Mouse (Mus musculus): ENCODE results near the gene Aym1. TPM values are rescaled to one million over a fixed set of nuclear protein-coding genes. Genes with fewer than 3 reads are reported as not detected.
"Not testable (repeated sequence)": the region's sequence is repeated elsewhere in the genome, so short reads cannot be mapped to it uniquely, and the experiment has no call there.

Aym1 gene
- total RNA-seq, 4 experiments from 2014 or later: not detected

- DNase-seq: no peak
These were observed 2.8 kb upstream of the Aym1 start for GRCm38 (mm10) chr5:113354311-113354710.

DNA sequence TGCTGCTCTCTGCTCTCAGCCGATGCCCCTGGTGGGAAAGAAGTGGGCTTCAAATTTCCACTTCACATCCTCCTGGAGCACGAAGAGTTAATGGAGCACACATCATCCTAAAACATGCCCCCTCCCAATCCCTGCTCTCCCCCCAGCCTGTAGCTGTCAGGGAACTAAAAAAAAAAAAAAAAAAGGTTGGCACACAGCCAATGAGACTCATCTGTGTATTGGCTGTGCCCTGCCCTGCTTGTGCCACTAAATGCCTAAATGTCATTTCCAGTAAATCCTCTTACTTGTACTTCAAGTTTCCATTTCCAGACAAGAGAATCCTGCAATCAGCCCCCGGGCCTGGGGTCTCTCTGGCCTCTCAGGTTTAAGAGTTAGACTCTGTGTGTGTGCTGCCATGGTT lies 562 bp downstream of the Aym1 start:
- DNase-seq: no peak

DNA sequence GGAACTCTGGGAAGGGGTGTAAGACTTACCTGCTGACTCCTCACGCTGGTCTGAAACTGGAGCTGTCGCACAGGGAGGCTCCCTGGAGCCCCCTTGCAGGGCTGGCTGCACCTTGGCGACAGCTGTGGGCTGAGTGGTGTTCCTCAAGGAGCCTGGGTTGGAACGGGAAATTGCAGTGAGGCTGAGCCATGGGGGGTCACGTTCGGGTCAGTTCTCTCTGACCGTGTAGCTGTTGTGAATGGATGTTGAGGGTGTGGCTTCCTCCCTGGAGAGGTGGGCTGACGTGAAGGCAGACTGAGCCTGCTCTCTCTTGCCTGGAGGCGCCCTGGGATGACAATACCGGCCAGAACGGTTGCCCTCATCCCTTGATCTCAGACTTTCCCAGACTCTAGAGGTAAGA lies 1.7 kb downstream of the Aym1 start:
- no peak for DNase-seq

DNA sequence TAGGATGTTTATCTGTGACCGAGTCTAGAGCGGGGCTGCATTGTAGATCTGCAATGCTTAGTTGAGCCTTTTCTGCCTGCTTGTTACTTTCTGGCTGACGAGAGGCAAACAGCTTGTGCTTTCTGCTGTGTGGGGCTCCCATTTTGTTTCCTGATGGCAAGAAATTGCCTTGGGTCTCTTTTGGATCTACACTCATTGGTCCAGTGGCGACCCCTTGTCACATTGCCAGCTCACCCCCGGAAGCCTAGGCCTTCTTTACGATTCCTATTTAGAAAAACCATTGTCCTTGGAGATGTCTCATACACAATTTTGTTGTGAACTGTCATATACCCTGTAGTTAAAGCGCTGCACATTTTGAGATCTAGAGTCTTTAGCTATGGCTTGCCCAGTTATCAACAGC lies 4.2 kb downstream of the Aym1 start:
- no peak for DNase-seq

GRCm38 (mm10) chr5:113362258-113362996 lies 5.3 kb downstream of the Aym1 start:
- no peak for DNase-seq

DNA sequence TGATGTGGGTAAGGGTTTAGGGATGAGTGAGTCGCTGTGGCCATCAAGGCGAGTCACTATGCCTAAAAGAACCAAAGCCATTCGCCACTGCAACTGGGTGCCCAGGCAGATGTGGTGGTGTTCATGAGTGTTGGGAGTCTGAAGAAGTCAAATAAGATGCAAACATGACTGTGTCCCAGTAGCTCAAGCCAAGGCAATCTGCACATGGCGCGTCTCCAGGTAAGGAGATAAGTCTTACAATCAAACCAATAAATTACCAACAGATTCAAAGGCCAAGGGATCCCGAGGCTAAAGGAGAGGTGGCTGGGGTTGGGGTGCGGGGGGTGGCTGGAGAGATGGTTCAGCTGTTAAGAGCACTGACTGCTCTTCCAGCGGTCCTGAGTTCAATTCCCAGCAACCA lies 6.1 kb downstream of the Aym1 start:
- no peak for DNase-seq

GRCm38 (mm10) chr5:113365921-113366320 lies 8.8 kb downstream of the Aym1 start:
- DNase-seq: peak; percentile 38

GRCm38 (mm10) chr5:113367726-113368125 lies 10.6 kb downstream of the Aym1 start:
- DNase-seq: not testable (repeated sequence)

- DNase-seq: no peak
These were observed 12.3 kb downstream of the Aym1 start for GRCm38 (mm10) chr5:113369262-113369868.

DNA sequence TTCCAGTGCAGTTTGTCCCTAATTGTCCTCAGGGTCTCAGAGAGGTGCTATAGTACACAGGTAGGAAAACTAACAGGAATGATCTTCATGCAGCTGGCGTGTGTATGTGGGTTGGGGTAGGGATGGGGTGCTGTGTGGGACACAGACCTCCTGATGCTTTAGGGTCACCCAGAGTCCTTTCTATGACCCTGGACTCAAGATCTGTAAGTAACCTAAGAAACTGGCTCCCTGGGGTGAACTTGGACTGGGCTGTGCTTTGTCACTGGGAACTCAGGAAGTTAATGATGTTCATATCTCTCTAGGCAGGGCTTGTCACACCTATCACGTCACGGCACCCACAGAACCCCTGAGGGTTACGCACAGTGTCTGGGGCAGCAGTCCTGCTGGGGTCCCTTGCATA lies 15.4 kb downstream of the Aym1 start:
- no peak for DNase-seq

DNA sequence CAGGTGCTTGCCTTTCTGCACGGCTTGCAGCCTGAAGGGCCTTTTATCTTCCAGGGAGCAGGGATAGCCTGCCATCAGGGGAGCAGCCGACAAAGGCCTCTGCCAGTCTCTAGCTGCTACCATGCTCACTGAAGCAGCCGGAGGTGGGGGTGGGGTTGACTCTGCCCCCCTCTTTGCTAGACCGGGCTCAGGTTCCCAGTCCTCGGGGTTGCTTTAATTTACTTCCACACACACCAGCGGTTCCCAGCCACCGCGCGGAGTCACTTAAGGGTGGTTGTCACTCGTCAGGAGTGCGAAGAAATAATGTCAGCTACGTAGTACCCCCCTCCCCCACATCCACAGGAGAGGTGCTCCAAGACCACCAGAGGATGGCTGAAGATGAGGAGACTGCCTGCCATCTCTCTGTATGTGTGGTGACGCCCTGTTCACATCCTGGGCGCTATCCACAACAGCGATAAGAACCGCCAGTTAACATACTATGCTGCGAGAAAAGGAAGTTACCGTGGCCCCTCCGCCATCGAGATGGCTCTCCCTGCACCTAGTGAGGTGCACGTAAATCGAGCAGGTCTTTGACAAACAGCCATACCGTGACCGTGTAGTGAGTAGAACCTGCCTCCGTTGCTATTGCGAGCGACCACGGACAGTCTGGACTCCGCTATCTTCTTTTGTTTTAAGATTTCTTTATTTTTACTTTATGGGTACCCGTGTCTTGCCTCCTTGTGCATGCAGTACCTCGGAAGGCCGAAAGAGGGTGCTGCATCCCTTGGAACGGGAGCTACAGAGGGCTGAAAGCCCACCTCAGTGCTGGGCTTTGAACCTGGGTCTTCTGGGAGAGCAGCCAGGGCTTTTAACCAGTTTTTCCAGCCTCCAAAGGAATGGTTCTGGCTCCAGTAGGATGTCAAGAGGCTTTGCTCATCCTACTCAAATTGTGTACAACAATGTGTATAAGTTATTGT lies 16.2 kb downstream of the Aym1 start:
- DNase-seq: no peak

- no peak for DNase-seq
These were observed 17.2 kb downstream of the Aym1 start for GRCm38 (mm10) chr5:113374290-113374689.

GRCm38 (mm10) chr5:113375783-113376182 lies 18.7 kb downstream of the Aym1 start:
- DNase-seq: no peak

- no peak for DNase-seq
These were observed 19.2 kb downstream of the Aym1 start for GRCm38 (mm10) chr5:113376292-113376691.

GRCm38 (mm10) chr5:113379416-113379815 lies 22.3 kb downstream of the Aym1 start:
- no peak for DNase-seq

GRCm38 (mm10) chr5:113380553-113380952 lies 23.5 kb downstream of the Aym1 start:
- DNase-seq: no peak

DNA sequence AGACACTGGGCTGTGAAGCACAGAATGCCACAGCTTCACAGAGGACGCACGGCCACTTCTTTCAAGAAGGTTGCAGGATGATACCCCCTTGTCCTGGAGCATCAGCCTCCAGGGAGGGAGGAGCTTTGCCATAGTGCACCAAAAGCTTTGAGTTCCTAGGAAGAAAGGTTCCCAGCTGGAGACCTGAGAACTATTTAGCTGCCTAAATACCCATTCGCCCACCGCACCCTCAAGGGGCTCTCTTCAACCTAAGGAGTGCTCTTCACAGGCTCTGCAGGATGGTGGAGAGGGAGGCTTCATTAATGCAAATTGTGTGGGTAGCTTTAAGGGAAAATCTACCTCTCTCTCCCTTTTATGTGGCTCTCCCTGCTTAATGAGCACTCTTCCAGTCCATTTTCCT lies 25.5 kb downstream of the Aym1 start:
- no peak for DNase-seq

- no peak for DNase-seq
These were observed 36.7 kb downstream of the Aym1 start for GRCm38 (mm10) chr5:113393766-113394165.

- no peak for DNase-seq
These were observed 39.3 kb downstream of the Aym1 start for GRCm38 (mm10) chr5:113396286-113396934.

DNA sequence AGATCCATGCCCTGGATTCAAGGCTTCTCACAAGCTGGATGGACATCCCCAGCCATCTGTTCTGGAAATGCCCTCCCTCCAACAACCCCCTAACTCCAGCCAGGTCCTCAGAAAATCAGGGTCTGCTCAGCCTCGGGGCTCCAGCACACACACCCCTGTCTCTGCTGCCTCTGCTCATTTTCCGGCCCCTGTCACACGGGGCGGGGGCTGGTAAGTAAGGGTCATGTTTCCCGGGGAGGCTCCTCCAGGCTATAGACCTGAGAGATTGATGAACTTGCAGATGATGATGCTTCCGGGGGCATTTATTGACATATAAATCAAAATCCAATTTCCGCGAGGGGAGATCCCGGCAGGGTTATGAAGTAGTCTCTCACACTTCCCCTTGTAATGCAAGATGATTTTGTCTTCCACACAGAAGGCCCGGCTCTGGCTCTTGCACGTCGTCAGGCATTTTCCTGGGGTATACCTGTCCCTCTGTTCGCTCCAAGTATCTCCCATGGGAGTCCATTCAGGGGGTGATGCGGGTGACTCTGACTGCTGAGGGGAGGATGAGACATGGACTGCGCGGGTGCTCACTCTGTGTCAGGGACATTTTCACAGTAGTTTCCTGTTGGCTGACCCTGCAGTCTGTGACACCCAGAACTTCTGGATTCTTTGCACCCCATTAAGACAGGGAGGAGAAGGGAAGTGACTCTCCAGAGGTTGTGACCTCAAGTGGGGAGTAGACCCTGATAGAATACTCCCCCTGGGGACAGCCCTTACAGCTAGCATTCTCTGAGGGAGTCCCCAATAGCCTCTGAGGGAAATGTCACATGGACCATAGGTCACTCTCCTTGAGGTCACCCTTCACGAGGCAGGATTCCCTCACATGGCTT lies 40.6 kb downstream of the Aym1 start:
- no peak for DNase-seq

GRCm38 (mm10) chr5:113402702-113403101 lies 45.6 kb downstream of the Aym1 start:
- DNase-seq: no peak

DNA sequence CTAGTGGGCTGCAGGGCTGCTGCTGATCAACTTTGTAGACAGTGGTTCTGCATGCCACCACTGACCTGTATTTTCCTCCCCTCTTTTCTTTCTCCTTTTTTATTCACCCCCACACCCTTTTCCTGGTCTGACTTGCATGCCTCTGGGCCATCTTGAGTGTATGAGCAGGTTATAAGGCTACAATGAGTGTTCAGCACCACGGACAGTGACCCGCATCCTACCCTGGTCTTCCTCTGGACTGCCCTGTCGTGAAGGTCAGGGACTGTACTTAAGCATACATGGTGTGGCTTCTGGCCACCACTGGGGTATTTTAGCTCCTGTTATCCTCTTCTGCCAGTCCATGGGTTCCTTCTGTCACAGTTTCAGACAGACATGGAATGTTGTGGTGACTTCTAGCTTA lies 50.3 kb downstream of the Aym1 start:
- no peak for DNase-seq

Data from adrenal gland, adult 8-10 months (tissue).